Mouse (Mus musculus) erythroblast, embryonic 14.5 days (primary cell): ENCODE measurements around the gene Rad9a. TPM values are rescaled to one million over a fixed set of nuclear protein-coding genes. Genes with fewer than 3 reads are reported as not detected.
"Not testable (repeated sequence)": the region's sequence is repeated elsewhere in the genome, so short reads cannot be mapped to it uniquely, and the experiment has no call there.

Experiments used
- H3K27me3 ChIP-seq: 2 replicates; pipeline ENCODE4 v1.6.1; 2012; ENCODE audit warnings: inconsistent platforms; ENCODE audit not compliant: control insufficient read depth
- H3K36me3 ChIP-seq: 2 replicates; pipeline ENCODE4 v1.6.1; 2012; ENCODE audit warnings: mild to moderate bottlenecking, inconsistent platforms; ENCODE audit not compliant: control insufficient read depth
- H3K4me1 ChIP-seq: 2 replicates; pipeline ENCODE4 v1.6.1; 2012; ENCODE audit warnings: inconsistent platforms; ENCODE audit not compliant: control insufficient read depth
- H3K4me3 ChIP-seq: replicated peaks from 2 replicates; pipeline ENCODE3; 2012; ENCODE audit warnings: moderate library complexity, mild to moderate bottlenecking, inconsistent platforms
- H3K9me3 ChIP-seq: 2 replicates; pipeline ENCODE4 v1.6.1; 2012; ENCODE audit warnings: low read length, inconsistent platforms, mixed read lengths; ENCODE audit not compliant: control insufficient read depth
- GATA1 ChIP-seq: IDR thresholded peaks from 2 replicates; pipeline ENCODE4 v1.6.1; 2012; ENCODE audit warnings: low read length, inconsistent platforms, mixed read lengths
- TAL1 ChIP-seq: IDR thresholded peaks from 3 replicates; pipeline ENCODE4 v1.6.1; 2012; ENCODE audit warnings: low read length, inconsistent platforms, mixed read lengths
- polyA plus RNA-seq: library from polyadenylated mRNA; stranded (reverse); fragments of >175 nt; gene quantifications from 2 replicates; pipeline ENCODE4 v1.2.3, GENCODE M21; 2012

Rad9a gene
- polyA plus RNA-seq = 2.6 and 3.9 TPM in 2 replicates

- no peak for TF ChIP-seq TAL1
- no peak for TF ChIP-seq GATA1
- no peaks in the 10 kb centered on the region for H3K9me3 ChIP-seq
- H3K4me3 ChIP-seq = peak within 1 kb of the TSS; percentile 73
- peaks cover 43% of the 10 kb centered on the region for H3K27me3 ChIP-seq
- peaks cover 42% of the 10 kb centered on the region for H3K36me3 ChIP-seq
- peaks cover 54% of the 10 kb centered on the region for H3K4me1 ChIP-seq
Measured at GRCm38 (mm10) chr19:4201291-4201909, at the start of gene Rad9a. Gene Rad9a, minus strand, starts transcription at chr19:4201662.

- not testable (repeated sequence) for H3K9me3 ChIP-seq, H3K4me1 ChIP-seq
Measured at GRCm38 (mm10) chr19:4248683-4249082, 47.2 kb upstream of the Rad9a start.

GRCm38 (mm10) chr19:4247010-4247409 is 45.5 kb upstream of the Rad9a start:
- Histone ChIP-seq H3K4me3 (no peak overlapping the region), H3K4me1 (no peaks in the 10 kb centered on the region; the same call in 1 of the 2 replicates), H3K9me3 (no peaks in the 10 kb centered on the region), H3K27me3 (peaks cover 16% of the 10 kb centered on the region), H3K36me3 (no peaks in the 10 kb centered on the region)
- no peak for TF ChIP-seq GATA1
- no peak for TF ChIP-seq TAL1

More at GRCm38 (mm10) chr19:4248683-4249082, 47.2 kb upstream of the Rad9a start:
- not testable (repeated sequence) for H3K36me3 ChIP-seq, H3K4me3 ChIP-seq
- H3K27me3 ChIP-seq = peaks cover 11% of the 10 kb centered on the region

- H3K4me1 ChIP-seq = no peaks in the 10 kb centered on the region; the same call in 1 of the 2 replicates
- H3K36me3 ChIP-seq = no peaks in the 10 kb centered on the region
- no peaks in the 10 kb centered on the region for H3K9me3 ChIP-seq
- no peak overlapping the region for H3K4me3 ChIP-seq
- H3K27me3 ChIP-seq = peaks cover 13% of the 10 kb centered on the region
- TF ChIP-seq TAL1 = no peak
- no peak for TF ChIP-seq GATA1
Measured at GRCm38 (mm10) chr19:4244775-4245174, 43.3 kb upstream of the Rad9a start.

GRCm38 (mm10) chr19:4242416-4242815 is 41.0 kb upstream of the Rad9a start:
- Histone ChIP-seq H3K4me1 (no peaks in the 10 kb centered on the region; the same call in 1 of the 2 replicates), H3K4me3 (no peak overlapping the region), H3K27me3 (peaks cover 6% of the 10 kb centered on the region), H3K9me3 (no peaks in the 10 kb centered on the region), H3K36me3 (no peaks in the 10 kb centered on the region)
- no peak for TF ChIP-seq TAL1
- TF ChIP-seq GATA1 = no peak

GRCm38 (mm10) chr19:4240247-4240668 is 38.8 kb upstream of the Rad9a start:
- peaks cover 6% of the 10 kb centered on the region for H3K27me3 ChIP-seq
- H3K4me1 ChIP-seq = no peaks in the 10 kb centered on the region; the same call in 1 of the 2 replicates
- no peaks in the 10 kb centered on the region for H3K9me3 ChIP-seq
- no peak overlapping the region for H3K4me3 ChIP-seq
- no peaks in the 10 kb centered on the region for H3K36me3 ChIP-seq
- TF ChIP-seq TAL1 (no peak), GATA1 (no peak)

- TF ChIP-seq TAL1 (no peak), GATA1 (no peak)
- Histone ChIP-seq H3K36me3 (no peaks in the 10 kb centered on the region), H3K4me3 (no peak overlapping the region)
Measured at GRCm38 (mm10) chr19:4234548-4234947, 33.1 kb upstream of the Rad9a start.

GRCm38 (mm10) chr19:4232651-4233050 is 31.2 kb upstream of the Rad9a start:
- TF ChIP-seq TAL1 = no peak
- TF ChIP-seq GATA1 = no peak
- Histone ChIP-seq H3K4me3 (peak overlapping the region; percentile 80), H3K4me1 (peaks cover 43% of the 10 kb centered on the region), H3K9me3 (no peaks in the 10 kb centered on the region), H3K27me3 (peaks cover 10% of the 10 kb centered on the region), H3K36me3 (no peaks in the 10 kb centered on the region)

More at GRCm38 (mm10) chr19:4234548-4234947, 33.1 kb upstream of the Rad9a start:
- Histone ChIP-seq H3K9me3 (no peaks in the 10 kb centered on the region), H3K4me1 (peaks cover 35% of the 10 kb centered on the region), H3K27me3 (peaks cover 4% of the 10 kb centered on the region; the same call in 1 of the 2 replicates)

- Histone ChIP-seq H3K27me3 (peaks cover 15% of the 10 kb centered on the region), H3K4me3 (peak overlapping the region; percentile 80), H3K36me3 (no peaks in the 10 kb centered on the region), H3K4me1 (peaks cover 43% of the 10 kb centered on the region), H3K9me3 (no peaks in the 10 kb centered on the region)
- no peak for TF ChIP-seq GATA1
- TF ChIP-seq TAL1 = no peak
Measured at GRCm38 (mm10) chr19:4232186-4232572, 30.7 kb upstream of the Rad9a start.
